Mouse (Mus musculus) ES-Bruce4 (cell line): Measurements from ENCODE around the gene Ccdc33. TPM values are rescaled to one million over a fixed set of nuclear protein-coding genes. Genes with fewer than 3 reads are reported as not detected.

ENCODE experiments used
- H3K27ac ChIP-seq: 2 replicates; pipeline ENCODE4 v1.5.1; 2012; ENCODE audit warnings: low read length, inconsistent platforms; ENCODE audit not compliant: insufficient read depth
- H3K27me3 ChIP-seq: 2 replicates; pipeline ENCODE4 v1.6.1; 2012; ENCODE audit warnings: mild to moderate bottlenecking, low read length, inconsistent platforms; ENCODE audit not compliant: control insufficient read depth, poor library complexity, insufficient read depth, severe bottlenecking
- H3K36me3 ChIP-seq: 2 replicates; pipeline ENCODE4 v1.6.1; 2012; ENCODE audit warnings: inconsistent platforms, mild to moderate bottlenecking, low read length, moderate library complexity; ENCODE audit not compliant: control insufficient read depth, poor library complexity, insufficient read depth, severe bottlenecking
- H3K4me1 ChIP-seq: one replicate; pipeline ENCODE4 v1.8.1; 2011; ENCODE audit warnings: low read length; ENCODE audit not compliant: control insufficient read depth, insufficient read depth
- H3K4me3 ChIP-seq: 2 replicates; pipeline ENCODE4 v1.5.1; 2011; ENCODE audit warnings: low read depth, mild to moderate bottlenecking, low read length
- H3K9ac ChIP-seq: 2 replicates; pipeline ENCODE4 v1.6.1; 2012; ENCODE audit warnings: low read depth, mild to moderate bottlenecking, inconsistent platforms; ENCODE audit not compliant: poor library complexity, severe bottlenecking
- H3K9me3 ChIP-seq: replicated peaks from 2 replicates; pipeline ENCODE4 v1.6.1; 2012; ENCODE audit warnings: mild to moderate bottlenecking, low read length, inconsistent platforms; ENCODE audit not compliant: control insufficient read depth, poor library complexity, insufficient read depth, severe bottlenecking
- CTCF ChIP-seq: IDR thresholded peaks from one replicate; pipeline ENCODE4 v1.8.1; 2011; ENCODE audit warnings: low read depth, low read length
- EP300 ChIP-seq: IDR thresholded peaks from 2 replicates; pipeline ENCODE4 v1.6.1; 2011; ENCODE audit warnings: low read depth, low read length; ENCODE audit not compliant: insufficient read depth
- POLR2A ChIP-seq: IDR thresholded peaks from one replicate; pipeline ENCODE4 v1.8.1; 2011; ENCODE audit warnings: low read length; ENCODE audit not compliant: insufficient read depth
- polyA plus RNA-seq: library from polyadenylated mRNA; stranded (reverse); fragments of >200 nt; gene quantifications from 2 replicates; pipeline ENCODE4 v1.2.4, GENCODE M21; 2011; ENCODE audit warnings: low read depth; ENCODE audit not compliant: missing spikeins, insufficient read depth, insufficient read length

The Ccdc33 gene
- polyA plus RNA-seq, 1 experiment: not detected

DNA sequence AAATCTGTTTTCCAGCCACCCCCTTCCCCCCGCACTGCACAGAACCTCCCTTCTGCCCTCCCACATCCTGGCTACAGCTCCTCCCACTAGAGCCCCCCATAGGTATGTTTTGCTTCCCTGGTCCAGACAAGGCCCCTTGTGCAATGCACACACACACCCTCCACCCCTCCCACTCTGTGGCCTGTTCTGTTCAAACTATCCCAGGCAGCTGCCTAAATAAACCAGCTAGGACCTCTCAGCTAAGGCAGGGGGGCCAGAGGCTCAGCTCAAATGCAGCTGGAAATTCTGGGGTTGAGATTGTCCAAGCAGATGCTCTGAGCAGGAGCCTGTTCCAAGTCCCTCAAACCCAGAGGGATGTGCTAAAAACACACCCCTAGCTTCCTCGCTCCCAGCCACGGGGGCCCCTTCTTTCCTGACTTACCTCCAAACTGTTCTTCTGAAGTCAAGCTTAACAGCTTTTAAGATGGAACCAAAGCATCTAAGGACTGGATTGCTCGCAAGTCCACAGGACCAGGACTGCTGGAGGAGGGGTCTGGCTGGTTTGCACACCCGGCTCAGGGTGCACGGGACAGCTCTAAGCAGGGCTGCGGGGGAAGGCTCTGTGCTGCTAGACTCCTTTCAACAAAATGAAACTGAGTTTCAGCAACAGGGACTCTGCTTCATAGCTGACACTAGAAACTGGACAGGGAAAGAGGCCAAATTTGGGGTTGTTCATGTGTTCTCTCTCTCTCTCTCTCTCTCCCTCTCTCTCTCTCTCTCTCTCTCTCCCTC lies 40.1 kb upstream of the Ccdc33 start:
- TF ChIP-seq POLR2A (no peak), EP300 (no peak), CTCF (no peak)
- no peak overlapping the region for H3K9ac ChIP-seq
- H3K27ac ChIP-seq: no peak overlapping the region
- H3K4me1 ChIP-seq: no peaks in the 10 kb centered on the region
- no peaks in the 10 kb centered on the region for H3K27me3 ChIP-seq
- no peak overlapping the region for H3K4me3 ChIP-seq
- no peaks in the 10 kb centered on the region for H3K36me3 ChIP-seq
- no peaks in the 10 kb centered on the region for H3K9me3 ChIP-seq

DNA sequence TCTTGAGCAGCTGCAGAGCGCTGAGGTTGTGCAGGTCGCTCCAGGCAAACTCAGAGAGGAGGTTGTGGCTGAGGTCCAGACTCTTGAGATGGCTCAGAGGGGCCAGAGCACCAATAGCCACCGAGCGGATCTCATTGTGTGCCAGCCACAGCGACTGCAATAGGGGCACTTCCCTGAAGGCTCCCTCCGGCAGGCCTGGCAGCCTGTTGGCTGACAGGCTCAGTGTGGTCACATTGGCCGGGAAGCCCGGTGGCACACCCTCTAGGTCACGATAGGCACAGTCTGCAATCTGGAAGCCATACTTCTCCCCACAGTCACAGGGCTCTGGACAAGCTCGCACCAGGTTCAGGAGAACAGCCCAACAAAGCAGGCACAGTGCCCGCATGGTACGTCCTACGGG lies 39.2 kb upstream of the Ccdc33 start:
- Histone ChIP-seq H3K9ac (no peak overlapping the region), H3K9me3 (no peaks in the 10 kb centered on the region), H3K27me3 (no peaks in the 10 kb centered on the region), H3K36me3 (no peaks in the 10 kb centered on the region), H3K27ac (no peak overlapping the region), H3K4me3 (peak overlapping the region; percentile 3; the same call in 1 of the 2 replicates), H3K4me1 (no peaks in the 10 kb centered on the region)
- TF ChIP-seq POLR2A (no peak), CTCF (no peak), EP300 (no peak)

DNA sequence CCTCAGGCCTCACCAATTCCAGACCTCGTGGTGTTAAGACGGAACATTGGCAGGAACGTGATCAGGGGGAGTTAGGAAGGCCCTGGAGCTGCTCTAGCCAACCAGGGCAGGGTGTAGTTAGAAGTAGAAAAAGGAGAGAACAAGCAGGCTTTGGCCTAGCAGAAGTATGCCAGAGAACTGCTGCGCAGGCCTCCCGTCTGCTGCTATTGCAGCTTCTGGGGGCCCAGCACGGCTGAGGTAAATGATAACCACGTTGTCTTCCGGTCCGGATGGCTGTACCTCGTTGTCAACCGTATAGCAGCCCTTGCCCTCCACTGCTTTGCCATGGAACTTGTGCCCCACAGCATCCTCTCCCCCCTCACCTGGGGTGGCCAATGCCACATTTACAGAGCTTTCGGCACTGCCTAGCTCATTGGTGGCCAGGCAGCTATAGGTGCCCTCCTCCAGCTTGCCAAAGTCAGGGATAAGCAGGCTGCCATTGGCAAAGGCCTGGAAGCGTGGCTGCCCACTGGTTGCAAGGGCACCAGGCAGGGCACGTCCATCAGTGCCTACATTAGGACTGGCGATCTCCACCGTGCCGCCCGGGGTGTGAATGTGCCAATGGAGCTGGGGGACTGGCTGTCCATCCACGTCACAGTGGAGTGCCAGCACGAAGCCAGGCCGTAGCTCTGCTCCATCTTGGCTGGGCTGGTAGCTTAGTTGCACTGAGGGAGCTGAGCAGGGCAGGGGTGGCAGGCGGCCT lies 38.4 kb upstream of the Ccdc33 start:
- no peak overlapping the region for H3K27ac ChIP-seq
- H3K27me3 ChIP-seq: no peaks in the 10 kb centered on the region
- H3K36me3 ChIP-seq: no peaks in the 10 kb centered on the region
- H3K4me1 ChIP-seq: no peaks in the 10 kb centered on the region
- H3K4me3 ChIP-seq: no peak overlapping the region
- no peak overlapping the region for H3K9ac ChIP-seq
- H3K9me3 ChIP-seq: no peaks in the 10 kb centered on the region
- TF ChIP-seq EP300: no peak
- no peak for TF ChIP-seq POLR2A
- TF ChIP-seq CTCF: no peak

DNA sequence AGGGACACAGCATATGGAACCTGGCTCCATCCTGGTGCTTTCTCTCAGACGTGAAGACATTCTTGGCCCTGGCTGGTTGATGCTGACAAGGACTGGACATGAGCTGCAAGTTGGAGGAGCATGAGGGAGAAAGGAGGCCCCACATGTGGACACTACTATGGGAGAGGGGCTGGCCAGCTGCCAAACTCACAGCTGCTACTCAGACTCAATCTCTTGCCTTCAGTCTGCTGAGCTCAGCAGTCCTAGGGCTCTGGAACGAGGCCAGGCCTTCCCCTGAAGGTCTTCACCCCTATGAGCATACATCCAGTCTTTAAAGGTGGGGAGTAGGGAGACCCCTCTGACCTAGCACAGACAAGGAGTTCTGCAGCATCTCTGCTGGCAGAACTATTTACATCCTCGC lies 36.7 kb upstream of the Ccdc33 start:
- H3K4me1 ChIP-seq: no peaks in the 10 kb centered on the region
- H3K27me3 ChIP-seq: no peaks in the 10 kb centered on the region
- no peak overlapping the region for H3K27ac ChIP-seq
- no peaks in the 10 kb centered on the region for H3K9me3 ChIP-seq
- H3K9ac ChIP-seq: no peak overlapping the region
- TF ChIP-seq CTCF (no peak), EP300 (no peak), POLR2A (no peak)
- H3K4me3 ChIP-seq: no peak overlapping the region
- no peaks in the 10 kb centered on the region for H3K36me3 ChIP-seq

DNA sequence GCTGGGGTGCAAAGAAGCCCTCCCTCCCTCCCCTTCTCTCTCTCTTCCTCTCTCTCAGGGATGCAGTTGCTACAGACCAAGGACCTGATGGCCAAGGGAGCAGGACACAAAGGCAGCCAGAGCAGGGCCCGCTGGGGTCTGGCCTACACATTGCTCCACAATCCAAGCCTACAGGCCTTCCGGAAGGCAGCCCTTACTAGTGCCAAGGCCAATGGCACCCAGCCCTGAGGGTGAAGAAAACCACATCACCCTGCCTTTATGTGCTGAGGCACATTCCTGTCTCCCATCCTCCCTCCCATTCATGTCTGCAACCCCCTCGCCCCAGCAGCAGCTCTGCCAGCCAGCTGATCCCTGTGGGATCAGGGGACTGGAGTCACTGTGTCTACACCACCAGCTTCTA lies 34.5 kb upstream of the Ccdc33 start:
- no peak overlapping the region for H3K9ac ChIP-seq
- TF ChIP-seq CTCF (no peak), POLR2A (no peak), EP300 (no peak)
- H3K36me3 ChIP-seq: no peaks in the 10 kb centered on the region
- H3K4me1 ChIP-seq: no peaks in the 10 kb centered on the region
- no peak overlapping the region for H3K27ac ChIP-seq
- H3K4me3 ChIP-seq: no peak overlapping the region
- H3K9me3 ChIP-seq: no peaks in the 10 kb centered on the region
- no peaks in the 10 kb centered on the region for H3K27me3 ChIP-seq
